Mouse (Mus musculus): ENCODE measurements around the gene Gm10128.
"Not testable (repeated sequence)": the region's sequence is repeated elsewhere in the genome, so short reads cannot be mapped to it uniquely, and the experiment has no call there.

The Gm10128 gene

DNA sequence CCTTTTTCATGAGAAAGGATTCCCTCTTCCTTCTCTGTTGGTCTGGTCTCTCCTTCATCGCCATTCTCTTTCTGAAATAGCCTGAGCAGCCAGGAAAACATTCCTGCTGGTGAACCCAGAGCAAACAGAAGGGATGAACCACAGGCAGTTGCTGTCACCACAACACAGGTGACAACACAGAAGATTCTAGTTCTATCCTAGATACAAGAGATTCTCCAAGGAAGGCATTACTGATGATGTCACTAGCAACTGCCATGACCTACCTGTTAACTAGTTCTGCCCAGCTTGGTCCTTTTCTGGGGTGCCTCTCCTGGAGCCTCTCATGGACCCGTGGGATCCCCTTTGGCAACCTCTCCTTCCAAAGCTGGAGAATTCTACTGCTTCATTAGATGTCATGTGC, at the start of gene Gm10128:
Gene Gm10128, minus strand, starts transcription at position 101 of the 400 bp plus-strand sequence.
- in situ Hi-C loops (cut with MseI, MboI): not testable (repeated sequence)

DNA sequence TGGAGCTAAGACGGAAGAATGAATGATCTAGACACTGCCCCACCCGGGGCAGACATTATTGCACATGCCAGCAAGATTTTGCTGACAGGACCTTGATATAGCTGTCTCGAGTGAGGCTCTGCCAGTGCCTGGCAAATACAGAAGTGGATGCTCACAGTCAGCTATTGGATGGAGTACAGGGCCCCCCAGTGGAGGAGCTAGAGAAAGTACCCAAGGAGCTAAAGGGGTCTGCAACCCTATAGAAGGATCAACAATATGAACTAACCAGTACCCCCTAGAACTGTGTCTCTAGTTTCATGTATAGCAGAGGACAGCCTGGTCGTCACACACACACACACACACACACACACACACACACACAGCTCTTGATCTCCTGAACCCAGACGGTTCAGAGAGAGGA, 37.4 kb upstream of the Gm10128 start:
- in situ Hi-C loops (cut with MseI, MboI): not testable (repeated sequence)

DNA sequence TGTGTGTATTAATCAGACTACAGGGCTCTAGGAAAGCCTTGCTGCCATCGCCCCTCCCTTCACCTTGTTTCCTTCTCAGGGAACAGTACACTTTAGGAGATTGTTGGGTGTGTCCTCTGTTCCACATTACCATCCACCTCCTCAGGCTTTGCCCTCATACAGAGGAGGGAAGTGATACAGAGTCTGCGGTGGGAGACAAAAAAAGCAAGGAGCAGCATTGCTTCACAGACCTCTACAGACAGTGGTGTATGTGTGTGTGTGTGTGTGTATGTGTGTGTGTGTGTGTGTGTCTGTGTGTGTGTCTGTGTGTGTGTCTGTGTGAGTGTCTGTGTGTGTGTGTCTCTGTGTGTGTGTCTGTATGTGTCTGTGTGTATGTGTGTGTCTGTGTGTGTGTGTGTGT, 18.7 kb upstream of the Gm10128 start:
- in situ Hi-C loops (cut with MseI, MboI): not testable (repeated sequence)

DNA sequence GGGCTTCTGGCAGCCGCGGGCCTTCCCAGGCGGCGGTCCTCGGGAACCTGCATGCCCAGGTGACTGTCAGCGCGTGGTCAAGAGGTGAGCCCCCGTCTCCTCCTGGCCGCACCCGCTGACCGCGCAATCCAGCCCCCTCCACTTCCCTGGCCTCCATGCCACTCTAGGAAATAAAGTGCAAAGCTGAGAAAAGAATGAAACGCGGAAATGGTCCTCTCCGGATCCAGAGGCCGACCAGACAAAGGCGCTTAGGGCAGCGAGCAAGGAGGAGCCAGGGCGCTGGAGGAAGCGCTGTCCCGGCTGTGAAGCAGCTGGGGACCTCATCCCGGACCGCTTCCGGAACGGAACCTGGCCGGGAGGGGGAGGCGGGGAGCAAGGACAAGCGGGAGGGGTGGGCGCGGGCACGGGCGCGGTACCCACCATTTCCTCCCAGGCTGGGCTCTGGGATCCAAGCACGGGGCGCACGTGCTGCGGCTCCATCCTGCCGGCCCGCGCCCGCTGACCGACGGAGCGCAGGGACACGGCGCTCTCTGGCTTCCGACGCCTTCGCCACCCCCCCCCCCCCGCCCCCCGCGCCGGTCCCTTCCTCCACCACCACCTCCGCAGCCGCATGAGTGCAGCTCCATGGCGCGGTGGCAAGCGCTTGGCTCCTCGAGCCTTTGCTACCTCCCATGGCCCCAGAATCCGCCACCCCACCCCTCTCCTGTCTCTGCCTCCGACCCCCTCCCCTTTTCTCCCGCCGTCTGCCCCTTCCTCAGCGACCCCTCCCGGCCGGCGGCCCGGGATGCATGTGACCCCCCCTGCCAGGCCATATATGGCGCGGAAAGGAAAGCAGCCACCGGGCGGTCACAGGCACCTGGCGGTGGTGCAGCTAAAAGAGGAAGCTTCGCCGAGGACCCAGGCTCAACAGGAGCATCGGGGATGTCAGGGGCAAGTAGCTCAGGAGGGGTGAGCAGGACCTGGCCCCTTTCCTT, 14.6 kb upstream of the Gm10128 start:
- in situ Hi-C loops (cut with MseI, MboI): not testable (repeated sequence)

DNA sequence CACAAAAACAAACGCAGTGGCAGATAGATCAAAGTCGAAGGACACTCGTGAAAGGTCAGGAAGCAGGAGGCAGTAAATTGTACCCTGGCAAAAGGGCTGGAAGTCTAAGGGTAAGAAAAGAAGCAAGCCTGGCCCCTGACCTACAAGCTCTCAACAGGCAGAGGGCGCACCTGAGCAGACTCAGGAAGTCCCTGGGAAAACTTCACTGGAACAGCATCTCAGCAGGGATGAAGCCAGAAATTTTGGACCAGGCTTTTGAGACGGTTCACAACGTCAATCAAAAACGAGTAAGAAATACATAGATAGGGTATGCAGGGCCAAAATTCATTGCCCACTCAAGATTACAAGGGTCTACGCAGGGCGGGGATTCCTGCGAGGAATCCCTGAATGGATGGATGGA, 13.7 kb upstream of the Gm10128 start:
- in situ Hi-C loops (cut with MseI, MboI): not testable (repeated sequence)

DNA sequence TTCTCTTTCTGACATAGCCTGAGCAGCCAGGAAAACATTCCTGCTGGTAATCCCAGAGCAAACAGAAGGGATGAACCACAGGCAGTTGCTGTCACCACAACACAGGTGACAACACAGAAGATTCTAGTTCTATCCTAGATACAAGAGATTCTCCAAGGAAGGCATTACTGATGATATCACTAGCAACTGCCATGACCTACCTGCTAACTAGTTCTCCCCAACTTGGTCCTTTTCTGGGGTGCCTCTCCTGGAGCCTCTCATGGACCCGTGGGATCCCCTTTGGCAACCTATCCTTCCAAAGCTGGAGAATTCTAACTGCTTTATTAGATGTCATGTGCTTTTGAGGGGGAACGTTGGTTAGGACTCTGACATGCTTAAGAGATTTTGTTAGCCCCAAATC, 48.3 kb downstream of the Gm10128 start, which contains the start of gene Gm10338:
Gene Gm10338, minus strand, starts transcription at position 101 of the 400 bp plus-strand sequence.
- in situ Hi-C loops (cut with MseI, MboI): not testable (repeated sequence)
